Mouse (Mus musculus) megakaryocyte, embryonic 14.5 days (primary cell): ENCODE data around the gene Rab1a. TPM values are rescaled to one million over a fixed set of nuclear protein-coding genes. Genes with fewer than 3 reads are reported as not detected.
"Not testable (repeated sequence)": the region's sequence is repeated elsewhere in the genome, so short reads cannot be mapped to it uniquely, and the experiment has no call there.

ENCODE experiments used
- H3K27me3 ChIP-seq: replicated peaks from 2 replicates; pipeline ENCODE3; 2012; ENCODE audit warnings: inconsistent platforms
- H3K36me3 ChIP-seq: replicated peaks from 2 replicates; pipeline ENCODE3; 2012; ENCODE audit warnings: low read length, inconsistent platforms, mixed read lengths
- H3K4me1 ChIP-seq: 2 replicates; pipeline ENCODE4 v1.6.1; 2012; ENCODE audit warnings: inconsistent platforms
- H3K4me3 ChIP-seq: replicated peaks from 2 replicates; pipeline ENCODE3; 2012; ENCODE audit warnings: moderate library complexity, mild to moderate bottlenecking, inconsistent platforms
- H3K9me3 ChIP-seq: 2 replicates; pipeline ENCODE4 v1.6.1; 2012; ENCODE audit warnings: inconsistent platforms
- FLI1 ChIP-seq: IDR thresholded peaks from 2 replicates; pipeline ENCODE4 v1.6.1; 2012; ENCODE audit warnings: low read length, inconsistent platforms, mixed read lengths
- GATA1 ChIP-seq: IDR thresholded peaks from 3 replicates; pipeline ENCODE4 v1.6.1; 2012; ENCODE audit warnings: mixed read lengths, low read length, inconsistent platforms, borderline replicate concordance
- polyA plus RNA-seq: library from polyadenylated mRNA; stranded (reverse); fragments of >175 nt; gene quantifications from 2 replicates; pipeline ENCODE4 v1.2.3, GENCODE M21; 2012; ENCODE audit warnings: low replicate concordance; ENCODE audit not compliant: insufficient read depth

The Rab1a gene
- 6.5 and 33.5 TPM in 2 replicates for polyA plus RNA-seq

- no peak for TF ChIP-seq FLI1
- no peak for TF ChIP-seq GATA1
- Histone ChIP-seq H3K36me3 (peaks cover 19% of the 10 kb centered on the region), H3K9me3 (no peaks in the 10 kb centered on the region)
Measured at GRCm38 (mm10) chr11:20200713-20201575, at the start of gene Rab1a. Rab1a (plus strand) TSS chr11:20201432.

GRCm38 (mm10) chr11:20152107-20152901 lies 48.9 kb upstream of the Rab1a start:
- Histone ChIP-seq H3K27me3 (peaks cover 6% of the 10 kb centered on the region), H3K4me3 (peak overlapping the region; percentile 28), H3K36me3 (no peaks in the 10 kb centered on the region), H3K9me3 (peaks cover 5% of the 10 kb centered on the region), H3K4me1 (peaks cover 8% of the 10 kb centered on the region; the same call in 1 of the 2 replicates)
- TF ChIP-seq GATA1 (no peak), FLI1 (no peak)

More at GRCm38 (mm10) chr11:20200713-20201575, at the start of gene Rab1a:
- peaks cover 29% of the 10 kb centered on the region for H3K4me1 ChIP-seq
- no peaks in the 10 kb centered on the region for H3K27me3 ChIP-seq
- H3K4me3 ChIP-seq: peak within 1 kb of the TSS; percentile 97

- not testable (repeated sequence) for H3K36me3 ChIP-seq, H3K4me1 ChIP-seq, H3K27me3 ChIP-seq, H3K4me3 ChIP-seq, H3K9me3 ChIP-seq
Measured at GRCm38 (mm10) chr11:20153542-20153941, 47.7 kb upstream of the Rab1a start.

- Histone ChIP-seq H3K4me3 (no peak overlapping the region), H3K9me3 (no peaks in the 10 kb centered on the region), H3K36me3 (no peaks in the 10 kb centered on the region), H3K4me1 (peaks cover 6% of the 10 kb centered on the region; the same call in 1 of the 2 replicates), H3K27me3 (no peaks in the 10 kb centered on the region)
- TF ChIP-seq GATA1 (no peak), FLI1 (no peak)
Measured at GRCm38 (mm10) chr11:20158879-20159278, 42.4 kb upstream of the Rab1a start.

- Histone ChIP-seq H3K4me3 (no peak overlapping the region), H3K9me3 (no peaks in the 10 kb centered on the region), H3K4me1 (no peaks in the 10 kb centered on the region), H3K36me3 (no peaks in the 10 kb centered on the region), H3K27me3 (no peaks in the 10 kb centered on the region)
- TF ChIP-seq GATA1: no peak
- no peak for TF ChIP-seq FLI1
Measured at GRCm38 (mm10) chr11:20164979-20165867, 36.0 kb upstream of the Rab1a start.

GRCm38 (mm10) chr11:20165991-20166390 lies 35.2 kb upstream of the Rab1a start:
- H3K27me3 ChIP-seq: no peaks in the 10 kb centered on the region
- H3K4me3 ChIP-seq: no peak overlapping the region
- no peaks in the 10 kb centered on the region for H3K9me3 ChIP-seq
- no peak for TF ChIP-seq GATA1
- no peak for TF ChIP-seq FLI1
- H3K4me1 ChIP-seq: no peaks in the 10 kb centered on the region
- H3K36me3 ChIP-seq: no peaks in the 10 kb centered on the region

GRCm38 (mm10) chr11:20166476-20166875 lies 34.8 kb upstream of the Rab1a start:
- H3K27me3 ChIP-seq, H3K4me3 ChIP-seq, H3K9me3 ChIP-seq, H3K4me1 ChIP-seq, H3K36me3 ChIP-seq: not testable (repeated sequence)

- peaks cover 1% of the 10 kb centered on the region for H3K27me3 ChIP-seq
- H3K4me1 ChIP-seq: no peaks in the 10 kb centered on the region
- H3K9me3 ChIP-seq: no peaks in the 10 kb centered on the region
- TF ChIP-seq FLI1 (no peak), GATA1 (no peak)
- H3K36me3 ChIP-seq: no peaks in the 10 kb centered on the region
- H3K4me3 ChIP-seq: no peak overlapping the region
Measured at GRCm38 (mm10) chr11:20168972-20169371, 32.3 kb upstream of the Rab1a start.

- H3K4me1 ChIP-seq: peaks cover 10% of the 10 kb centered on the region
- H3K36me3 ChIP-seq: no peaks in the 10 kb centered on the region
- H3K9me3 ChIP-seq: peaks cover 21% of the 10 kb centered on the region
- H3K4me3 ChIP-seq: no peak overlapping the region
- TF ChIP-seq FLI1 (no peak), GATA1 (no peak)
- no peaks in the 10 kb centered on the region for H3K27me3 ChIP-seq
Measured at GRCm38 (mm10) chr11:20187271-20187670, 14.0 kb upstream of the Rab1a start.
